Mouse (Mus musculus) spleen, postnatal 14 days (tissue): Measurements from ENCODE around the gene 4933407L21Rik.
"Not testable (repeated sequence)": the region's sequence is repeated elsewhere in the genome, so short reads cannot be mapped to it uniquely, and the experiment has no call there.

Experiments used
- DNase-seq, 2 experiments: peaks; one replicate each; pipeline ENCODE4 v3.0.0; 2021 to 2022; ENCODE audit warnings: low spot score in 2 of 2

Gene 4933407L21Rik

GRCm38 (mm10) chr1:85959889-85960276 is 31.6 kb downstream of the 4933407L21Rik start:
- no peak for DNase-seq

GRCm38 (mm10) chr1:85960873-85961272 is 32.6 kb downstream of the 4933407L21Rik start, which contains the start of gene Gpr55:
Gene Gpr55, minus strand, starts transcription at chr1:85961007.
- no peak for DNase-seq

GRCm38 (mm10) chr1:85962081-85962480 is 33.8 kb downstream of the 4933407L21Rik start:
- no peak for DNase-seq

GRCm38 (mm10) chr1:85965856-85966255 is 37.6 kb downstream of the 4933407L21Rik start:
- DNase-seq: no peak

GRCm38 (mm10) chr1:85969081-85969480 is 40.8 kb downstream of the 4933407L21Rik start:
- DNase-seq: no peak

- no peak for DNase-seq
These were observed 41.2 kb downstream of the 4933407L21Rik start for GRCm38 (mm10) chr1:85969519-85969918.

- DNase-seq: no peak
These were observed 42.8 kb downstream of the 4933407L21Rik start for GRCm38 (mm10) chr1:85971070-85971469.

GRCm38 (mm10) chr1:85972341-85972740 is 44.1 kb downstream of the 4933407L21Rik start:
- no peak for DNase-seq

- DNase-seq: no peak
These were observed 45.2 kb downstream of the 4933407L21Rik start for GRCm38 (mm10) chr1:85973468-85973877.

- no peak for DNase-seq
These were observed 49.4 kb downstream of the 4933407L21Rik start for GRCm38 (mm10) chr1:85977709-85978108.

GRCm38 (mm10) chr1:85981738-85982357 is 53.6 kb downstream of the 4933407L21Rik start:
- no peak for DNase-seq

- DNase-seq: no peak
These were observed 57.5 kb downstream of the 4933407L21Rik start for GRCm38 (mm10) chr1:85985784-85986183.

GRCm38 (mm10) chr1:85988351-85988750 is 60.1 kb downstream of the 4933407L21Rik start:
- DNase-seq: no peak

GRCm38 (mm10) chr1:85988882-85989281 is 60.6 kb downstream of the 4933407L21Rik start:
- DNase-seq: not testable (repeated sequence)
